Mouse (Mus musculus): ENCODE results near the gene Chst8. TPM values are rescaled to one million over a fixed set of nuclear protein-coding genes. Genes with fewer than 3 reads are reported as not detected.

Chst8 gene
- polyA plus RNA-seq, 1 experiment from 2014 or later, result 0.91 TPM

- no peaks in the 10 kb centered on the region for H3K27me3 ChIP-seq (replicated peaks)
- H3K9me3 ChIP-seq, result no peaks in the 10 kb centered on the region; the same call in 1 of the 2 replicates
- no peak overlapping the region for H3K4me2 ChIP-seq
- H3K27ac ChIP-seq (replicated peaks), result no peak overlapping the region
- H3K4me3 ChIP-seq, result no peak overlapping the region
- no peak overlapping the region for H3K9ac ChIP-seq
- 72% methylated on average over 9 of the region's 9 CpGs for WGBS
- peaks cover 4% of the 10 kb centered on the region; the same call in 1 of the 2 replicates for H3K4me1 ChIP-seq
- H3K36me3 ChIP-seq, result no peaks in the 10 kb centered on the region
- ATAC-seq (ENCODE audit: extremely low read depth, insufficient number of reproducible peaks, low FRiP score, low TSS enrichment), result no peak
Observed at GRCm38 (mm10) chr7:34821587-34821986, 9.1 kb upstream of the Chst8 start.

GRCm38 (mm10) chr7:34820554-34820953 lies 8.0 kb upstream of the Chst8 start:
- Histone ChIP-seq H3K4me1 (peaks cover 4% of the 10 kb centered on the region; the same call in 1 of the 2 replicates), H3K9me3 (no peaks in the 10 kb centered on the region), H3K9ac (no peak overlapping the region), H3K36me3 (no peaks in the 10 kb centered on the region), H3K27me3 (replicated peaks) (no peaks in the 10 kb centered on the region), H3K4me3 (no peak overlapping the region), H3K27ac (replicated peaks) (no peak overlapping the region), H3K4me2 (no peak overlapping the region)
- no peak for ATAC-seq (ENCODE audit: extremely low read depth, insufficient number of reproducible peaks, low FRiP score, low TSS enrichment)
- 34% methylated on average over 6 of the region's 6 CpGs for WGBS

GRCm38 (mm10) chr7:34819796-34820195 lies 7.3 kb upstream of the Chst8 start:
- ATAC-seq (ENCODE audit: extremely low read depth, insufficient number of reproducible peaks, low FRiP score, low TSS enrichment), result no peak
- Histone ChIP-seq H3K36me3 (no peaks in the 10 kb centered on the region), H3K4me3 (no peak overlapping the region), H3K9ac (no peak overlapping the region), H3K27ac (replicated peaks) (no peak overlapping the region), H3K9me3 (no peaks in the 10 kb centered on the region), H3K27me3 (replicated peaks) (peaks cover 7% of the 10 kb centered on the region), H3K4me1 (peaks cover 4% of the 10 kb centered on the region; the same call in 1 of the 2 replicates), H3K4me2 (no peak overlapping the region)
- 84% methylated on average over 18 of the region's 18 CpGs for WGBS

- no peak overlapping the region for H3K4me2 ChIP-seq
- H3K4me3 ChIP-seq, result no peak overlapping the region
- no peak overlapping the region for H3K27ac ChIP-seq (replicated peaks)
- ATAC-seq (ENCODE audit: extremely low read depth, insufficient number of reproducible peaks, low FRiP score, low TSS enrichment), result no peak
- peaks cover 19% of the 10 kb centered on the region for H3K27me3 ChIP-seq (replicated peaks)
- H3K36me3 ChIP-seq, result no peaks in the 10 kb centered on the region
- no peak overlapping the region for H3K9ac ChIP-seq
- no peaks in the 10 kb centered on the region for H3K9me3 ChIP-seq
- peaks cover 4% of the 10 kb centered on the region; the same call in 1 of the 2 replicates for H3K4me1 ChIP-seq
- 70% methylated on average over 5 of the region's 5 CpGs for whole genome bisulfite sequencing
Observed at GRCm38 (mm10) chr7:34818660-34819059, 6.1 kb upstream of the Chst8 start.

- WGBS, result 70% methylated on average over 7 of the region's 7 CpGs
- H3K27ac ChIP-seq (replicated peaks), result no peak overlapping the region
- H3K4me2 ChIP-seq, result no peak overlapping the region
- H3K27me3 ChIP-seq (replicated peaks), result peaks cover 35% of the 10 kb centered on the region
- no peak overlapping the region for H3K9ac ChIP-seq
- no peak overlapping the region for H3K4me3 ChIP-seq
- no peaks in the 10 kb centered on the region for H3K9me3 ChIP-seq
- H3K4me1 ChIP-seq, result peaks cover 13% of the 10 kb centered on the region
- no peaks in the 10 kb centered on the region for H3K36me3 ChIP-seq
- no peak for ATAC-seq (ENCODE audit: extremely low read depth, insufficient number of reproducible peaks, low FRiP score, low TSS enrichment)
Observed at GRCm38 (mm10) chr7:34816981-34817380, 4.5 kb upstream of the Chst8 start.

- ATAC-seq (ENCODE audit: extremely low read depth, insufficient number of reproducible peaks, low FRiP score, low TSS enrichment), result no peak
- no peaks in the 10 kb centered on the region for H3K36me3 ChIP-seq
- H3K4me2 ChIP-seq, result no peak overlapping the region
- no peak overlapping the region for H3K27ac ChIP-seq (replicated peaks)
- peaks cover 19% of the 10 kb centered on the region for H3K4me1 ChIP-seq
- peaks cover 57% of the 10 kb centered on the region for H3K27me3 ChIP-seq (replicated peaks)
- no peak overlapping the region for H3K9ac ChIP-seq
- no peak overlapping the region for H3K4me3 ChIP-seq
- H3K9me3 ChIP-seq, result no peaks in the 10 kb centered on the region
- WGBS, result 70% methylated on average over 3 of the region's 3 CpGs
Observed at GRCm38 (mm10) chr7:34814801-34815200, 2.3 kb upstream of the Chst8 start.

GRCm38 (mm10) chr7:34811531-34812526 lies 682 bp downstream of the Chst8 start:
- under 1% methylated on average over 66 of the region's 66 CpGs for WGBS
- H3K9me3 ChIP-seq, result no peaks in the 10 kb centered on the region
- no peak overlapping the region for H3K27ac ChIP-seq (replicated peaks)
- H3K4me2 ChIP-seq, result peak overlapping the region; percentile 85
- peak overlapping the region; percentile 65 for H3K9ac ChIP-seq
- peaks cover 20% of the 10 kb centered on the region for H3K4me1 ChIP-seq
- H3K36me3 ChIP-seq, result no peaks in the 10 kb centered on the region
- ATAC-seq (ENCODE audit: extremely low read depth, insufficient number of reproducible peaks, low FRiP score, low TSS enrichment), result no peak
- peak overlapping the region; percentile 61 for H3K4me3 ChIP-seq
- H3K27me3 ChIP-seq (replicated peaks), result peaks cover 87% of the 10 kb centered on the region

GRCm38 (mm10) chr7:34811060-34811459 lies 1.5 kb downstream of the Chst8 start:
- Histone ChIP-seq H3K27ac (replicated peaks) (no peak overlapping the region), H3K4me1 (peaks cover 27% of the 10 kb centered on the region), H3K9me3 (no peaks in the 10 kb centered on the region), H3K4me2 (peak overlapping the region; percentile 85), H3K4me3 (peak overlapping the region; percentile 61), H3K27me3 (replicated peaks) (peaks cover 87% of the 10 kb centered on the region), H3K36me3 (no peaks in the 10 kb centered on the region), H3K9ac (no peak overlapping the region)
- no peak for ATAC-seq (ENCODE audit: extremely low read depth, insufficient number of reproducible peaks, low FRiP score, low TSS enrichment)
- 5% methylated on average over 10 of the region's 10 CpGs for WGBS

- H3K4me3 ChIP-seq, result no peak overlapping the region
- 37% methylated on average over 6 of the region's 6 CpGs for WGBS
- no peak for ATAC-seq (ENCODE audit: extremely low read depth, insufficient number of reproducible peaks, low FRiP score, low TSS enrichment)
Observed at GRCm38 (mm10) chr7:34806307-34806706, 6.2 kb downstream of the Chst8 start.

GRCm38 (mm10) chr7:34805691-34806205 lies 6.8 kb downstream of the Chst8 start:
- 79% methylated on average over 3 of the region's 3 CpGs for WGBS
- ATAC-seq (ENCODE audit: extremely low read depth, insufficient number of reproducible peaks, low FRiP score, low TSS enrichment), result no peak
- Histone ChIP-seq H3K36me3 (no peaks in the 10 kb centered on the region), H3K4me1 (peaks cover 12% of the 10 kb centered on the region), H3K4me2 (no peak overlapping the region), H3K4me3 (no peak overlapping the region), H3K27ac (replicated peaks) (no peak overlapping the region), H3K9me3 (no peaks in the 10 kb centered on the region), H3K9ac (no peak overlapping the region), H3K27me3 (replicated peaks) (peaks cover 53% of the 10 kb centered on the region)

More at GRCm38 (mm10) chr7:34806307-34806706, 6.2 kb downstream of the Chst8 start:
- Histone ChIP-seq H3K27me3 (replicated peaks) (peaks cover 53% of the 10 kb centered on the region), H3K9me3 (no peaks in the 10 kb centered on the region), H3K4me2 (no peak overlapping the region), H3K36me3 (no peaks in the 10 kb centered on the region), H3K4me1 (peaks cover 16% of the 10 kb centered on the region), H3K9ac (no peak overlapping the region), H3K27ac (replicated peaks) (no peak overlapping the region)

- Histone ChIP-seq H3K4me1 (peaks cover 12% of the 10 kb centered on the region), H3K36me3 (no peaks in the 10 kb centered on the region), H3K4me3 (no peak overlapping the region), H3K4me2 (no peak overlapping the region), H3K27me3 (replicated peaks) (peaks cover 49% of the 10 kb centered on the region), H3K9ac (no peak overlapping the region), H3K27ac (replicated peaks) (no peak overlapping the region), H3K9me3 (no peaks in the 10 kb centered on the region)
- 87% methylated on average over 2 of the region's 2 CpGs for WGBS
- no peak for ATAC-seq (ENCODE audit: extremely low read depth, insufficient number of reproducible peaks, low FRiP score, low TSS enrichment)
Observed at GRCm38 (mm10) chr7:34805042-34805441, 7.5 kb downstream of the Chst8 start.
